Mouse (Mus musculus) embryonic fibroblast, embryonic 13.5 days (primary cell): ENCODE data around the gene Bnc2.

Experiments used
- CTCF ChIP-seq: IDR thresholded peaks from 2 replicates; pipeline ENCODE4 v1.5.1; 2011; ENCODE audit warnings: mild to moderate bottlenecking, control low read depth, low read length, moderate library complexity, borderline replicate concordance; ENCODE audit not compliant: insufficient read depth
- POLR2A ChIP-seq: IDR thresholded peaks from 2 replicates; pipeline ENCODE4 v1.6.1; 2011; ENCODE audit warnings: low read depth, mild to moderate bottlenecking, control low read depth, low read length, moderate library complexity

DNA sequence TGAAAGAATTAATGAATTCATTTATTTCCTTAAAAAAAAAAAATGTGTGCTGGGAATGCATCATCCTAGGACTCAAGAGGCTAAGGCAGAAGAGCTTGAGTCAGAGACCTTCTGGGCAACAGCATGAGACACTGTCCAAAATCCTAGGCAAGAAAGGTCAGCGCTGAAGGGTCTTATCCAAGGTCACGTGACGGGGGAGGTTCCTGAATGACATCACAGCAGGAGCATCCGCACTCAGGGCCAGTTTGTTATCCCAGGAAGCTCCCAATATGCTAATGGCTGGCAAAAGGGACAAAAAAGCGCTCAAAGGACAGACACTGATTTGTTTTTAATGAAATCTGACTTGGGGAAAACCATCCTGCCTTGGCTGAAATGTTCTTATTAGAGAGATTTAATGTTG, 153.5 kb downstream of the Bnc2 start:
- no peak for TF ChIP-seq CTCF
- TF ChIP-seq POLR2A, result no peak
